Mouse (Mus musculus): Measurements from ENCODE around the gene Dusp18. TPM values are rescaled to one million over a fixed set of nuclear protein-coding genes. Genes with fewer than 3 reads are reported as not detected.
A peak's percentile ranks its signal among the peaks of the same experiment; 100 is the strongest.

The Dusp18 gene
- polyA plus RNA-seq, 1 experiment from 2014 or later, result 2.5 TPM

GRCm38 (mm10) chr11:3931511-3932211, 36.6 kb downstream of the Dusp18 start, which contains the start of gene Tcn2:
Gene Tcn2, minus strand, starts transcription at chr11:3932159.
- H3K27me3 ChIP-seq (replicated peaks; ENCODE audit: control insufficient read depth, insufficient read depth, low read length), result no peaks in the 10 kb centered on the region
- peak within 1 kb of the TSS; percentile 55 for H3K9ac ChIP-seq (ENCODE audit: low read depth, low read length)
- peak within 1 kb of the TSS; percentile 58 for H3K4me3 ChIP-seq (ENCODE audit: low read depth, low read length)
- no peaks in the 10 kb centered on the region for H3K4me1 ChIP-seq (replicated peaks; ENCODE audit: control insufficient read depth, insufficient read depth, low read length)
- TF ChIP-seq CTCF (IDR thresholded peaks at IDR 0.05; ENCODE audit: low read depth), result no peak
- H3K4me2 ChIP-seq (replicated peaks; ENCODE audit: low read depth), result peak within 1 kb of the TSS; percentile 81
- peak within 1 kb of the TSS; percentile 64; the same call in 1 of the 2 replicates for H3K27ac ChIP-seq (ENCODE audit: low read depth, low read length)
- H3K36me3 ChIP-seq (ENCODE audit: control insufficient read depth, insufficient read depth), result peaks cover 13% of the 10 kb centered on the region
- WGBS, result under 1% methylated on average over 17 of the region's 26 CpGs
- H3K9me3 ChIP-seq (ENCODE audit: control insufficient read depth), result no peaks in the 10 kb centered on the region
- peak; percentile 83 for ATAC-seq

- no peaks in the 10 kb centered on the region for H3K27me3 ChIP-seq (replicated peaks; ENCODE audit: control insufficient read depth, insufficient read depth, low read length)
- H3K36me3 ChIP-seq (ENCODE audit: control insufficient read depth, insufficient read depth), result no peaks in the 10 kb centered on the region
- H3K4me2 ChIP-seq (replicated peaks; ENCODE audit: low read depth), result no peak overlapping the region
- no peak overlapping the region for H3K27ac ChIP-seq (ENCODE audit: low read depth, low read length)
- H3K9ac ChIP-seq (ENCODE audit: low read depth, low read length), result no peak overlapping the region
- H3K4me3 ChIP-seq (ENCODE audit: low read depth, low read length), result no peak overlapping the region
- no peaks in the 10 kb centered on the region for H3K4me1 ChIP-seq (replicated peaks; ENCODE audit: control insufficient read depth, insufficient read depth, low read length)
- 91% methylated on average over 9 of the region's 9 CpGs for WGBS
- no peak for ATAC-seq
- no peaks in the 10 kb centered on the region for H3K9me3 ChIP-seq (ENCODE audit: control insufficient read depth)
- TF ChIP-seq CTCF (IDR thresholded peaks at IDR 0.05; ENCODE audit: low read depth), result no peak
These were observed 38.8 kb downstream of the Dusp18 start for GRCm38 (mm10) chr11:3933756-3934285.

GRCm38 (mm10) chr11:3935135-3935534, 40.1 kb downstream of the Dusp18 start:
- 70% methylated on average over 4 of the region's 4 CpGs for WGBS
- Histone ChIP-seq H3K27ac (ENCODE audit: low read depth, low read length) (no peak overlapping the region), H3K36me3 (ENCODE audit: control insufficient read depth, insufficient read depth) (no peaks in the 10 kb centered on the region), H3K4me3 (ENCODE audit: low read depth, low read length) (no peak overlapping the region), H3K4me1 (replicated peaks; ENCODE audit: control insufficient read depth, insufficient read depth, low read length) (no peaks in the 10 kb centered on the region), H3K9ac (ENCODE audit: low read depth, low read length) (no peak overlapping the region), H3K27me3 (replicated peaks; ENCODE audit: control insufficient read depth, insufficient read depth, low read length) (no peaks in the 10 kb centered on the region), H3K4me2 (replicated peaks; ENCODE audit: low read depth) (no peak overlapping the region), H3K9me3 (ENCODE audit: control insufficient read depth) (no peaks in the 10 kb centered on the region)
- TF ChIP-seq CTCF (IDR thresholded peaks at IDR 0.05; ENCODE audit: low read depth), result no peak
- ATAC-seq, result no peak

- Histone ChIP-seq H3K27me3 (replicated peaks; ENCODE audit: control insufficient read depth, insufficient read depth, low read length) (no peaks in the 10 kb centered on the region), H3K4me3 (ENCODE audit: low read depth, low read length) (no peak overlapping the region), H3K36me3 (ENCODE audit: control insufficient read depth, insufficient read depth) (no peaks in the 10 kb centered on the region), H3K4me1 (replicated peaks; ENCODE audit: control insufficient read depth, insufficient read depth, low read length) (no peaks in the 10 kb centered on the region), H3K27ac (ENCODE audit: low read depth, low read length) (no peak overlapping the region), H3K9me3 (ENCODE audit: control insufficient read depth) (no peaks in the 10 kb centered on the region), H3K9ac (ENCODE audit: low read depth, low read length) (no peak overlapping the region), H3K4me2 (replicated peaks; ENCODE audit: low read depth) (no peak overlapping the region)
- 86% methylated on average over 3 of the region's 3 CpGs for WGBS
- TF ChIP-seq CTCF (IDR thresholded peaks at IDR 0.05; ENCODE audit: low read depth), result no peak
- no peak for ATAC-seq
These were observed 41.3 kb downstream of the Dusp18 start for GRCm38 (mm10) chr11:3936318-3936717.

- no peaks in the 10 kb centered on the region for H3K27me3 ChIP-seq (replicated peaks; ENCODE audit: control insufficient read depth, insufficient read depth, low read length)
- 0 out of 2 replicates have a peak overlapping the region, but pooled peaks have one; percentile 27 for H3K4me2 ChIP-seq (replicated peaks; ENCODE audit: low read depth)
- 54% methylated on average over 13 of the region's 13 CpGs for WGBS
- 0 out of 2 replicates have a peak, but pooled peaks have one; percentile 38 for ATAC-seq
- no peak overlapping the region for H3K4me3 ChIP-seq (ENCODE audit: low read depth, low read length)
- no peaks in the 10 kb centered on the region for H3K36me3 ChIP-seq (ENCODE audit: control insufficient read depth, insufficient read depth)
- no peak overlapping the region for H3K27ac ChIP-seq (ENCODE audit: low read depth, low read length)
- no peaks in the 10 kb centered on the region for H3K4me1 ChIP-seq (replicated peaks; ENCODE audit: control insufficient read depth, insufficient read depth, low read length)
- no peak overlapping the region for H3K9ac ChIP-seq (ENCODE audit: low read depth, low read length)
- TF ChIP-seq CTCF (IDR thresholded peaks at IDR 0.05; ENCODE audit: low read depth), result no peak
- H3K9me3 ChIP-seq (ENCODE audit: control insufficient read depth), result no peaks in the 10 kb centered on the region
These were observed 42.4 kb downstream of the Dusp18 start for GRCm38 (mm10) chr11:3937321-3937874.

GRCm38 (mm10) chr11:3941371-3941770, 46.3 kb downstream of the Dusp18 start:
- H3K36me3 ChIP-seq (ENCODE audit: control insufficient read depth, insufficient read depth), result no peaks in the 10 kb centered on the region

More at GRCm38 (mm10) chr11:3941371-3941770, 46.3 kb downstream of the Dusp18 start:
- no peak for TF ChIP-seq CTCF (IDR thresholded peaks at IDR 0.05; ENCODE audit: low read depth)
- Histone ChIP-seq H3K27me3 (replicated peaks; ENCODE audit: control insufficient read depth, insufficient read depth, low read length) (no peaks in the 10 kb centered on the region), H3K9ac (ENCODE audit: low read depth, low read length) (no peak overlapping the region), H3K27ac (ENCODE audit: low read depth, low read length) (no peak overlapping the region), H3K4me3 (ENCODE audit: low read depth, low read length) (no peak overlapping the region), H3K4me1 (replicated peaks; ENCODE audit: control insufficient read depth, insufficient read depth, low read length) (no peaks in the 10 kb centered on the region), H3K9me3 (ENCODE audit: control insufficient read depth) (no peaks in the 10 kb centered on the region), H3K4me2 (replicated peaks; ENCODE audit: low read depth) (no peak overlapping the region)
- ATAC-seq, result no peak
- 78% methylated on average over 7 of the region's 7 CpGs for WGBS

Data from intestine, postnatal 0 days (tissue).